Mouse (Mus musculus) cerebellum, postnatal 25 days (tissue): ENCODE measurements around the gene Trem1.

Experiments used
- DNase-seq, 2 experiments: peaks; one replicate each; pipeline ENCODE4 v3.0.0; 2021; ENCODE audit warnings: mixed read lengths in 2 of 2

The Trem1 gene

GRCm38 (mm10) chr17:48232518-48232917, at the start of gene Trem1:
Gene Trem1 (plus strand): TSS chr17:48232768.
- DNase-seq: no peak

DNA sequence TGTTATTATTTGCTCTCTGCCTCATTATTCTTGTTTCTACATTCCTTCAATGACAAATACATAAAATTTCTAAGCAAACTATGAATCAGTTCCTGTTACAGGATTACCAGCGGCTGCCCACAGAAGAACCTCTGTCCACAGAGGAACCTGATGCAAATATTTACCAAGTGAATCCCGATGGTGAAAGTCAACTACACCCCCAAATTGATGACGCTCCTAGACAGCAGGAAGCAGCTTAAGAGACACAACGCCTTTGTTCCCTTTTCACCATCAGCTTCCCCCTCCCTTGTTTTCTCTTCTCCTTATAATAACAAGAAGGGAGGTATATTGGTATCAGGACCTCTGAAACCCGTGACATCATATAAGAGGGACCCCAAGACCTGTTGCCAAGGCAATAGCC, 47.3 kb upstream of the Trem1 start:
- no peak for DNase-seq

DNA sequence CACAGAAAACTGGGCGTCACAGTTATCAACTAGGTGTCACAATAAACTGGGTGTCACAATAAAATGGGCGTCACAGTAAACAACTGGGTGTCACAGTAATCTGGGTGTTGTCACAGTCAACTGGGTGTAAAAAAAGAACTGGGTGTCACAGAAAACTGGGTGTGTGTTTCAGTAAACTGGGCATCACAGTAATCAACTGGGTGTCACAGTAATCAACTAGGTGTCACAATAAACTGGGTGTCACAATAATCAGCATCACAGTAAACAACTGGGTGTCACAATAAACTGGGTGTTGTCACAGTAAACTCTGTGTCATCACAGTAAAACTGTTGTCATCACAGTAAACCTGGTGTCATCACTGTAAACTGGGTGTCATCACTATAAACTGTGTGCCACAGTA, 40.2 kb upstream of the Trem1 start:
- DNase-seq: no peak

DNA sequence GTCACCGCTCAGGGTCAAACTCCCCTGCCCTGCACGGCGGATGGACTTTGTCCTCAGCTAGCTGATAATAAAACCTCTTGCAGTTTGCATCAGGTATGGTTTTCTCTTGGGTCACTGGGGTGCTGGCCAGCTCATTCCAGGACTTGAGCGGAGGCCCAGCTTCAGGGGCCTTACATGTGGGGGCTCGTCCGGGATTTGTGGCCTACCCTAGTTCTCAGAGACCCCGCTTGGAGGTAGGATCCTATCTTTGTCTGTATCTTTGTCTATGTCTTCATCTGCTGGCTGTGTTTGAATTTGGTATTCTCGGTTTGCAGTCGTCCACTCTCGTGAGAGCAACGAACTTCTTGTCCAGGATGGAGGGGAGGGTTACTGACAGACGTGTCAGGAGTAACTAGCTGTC, 29.5 kb upstream of the Trem1 start:
- DNase-seq: no peak

- no peak for DNase-seq
Observed at GRCm38 (mm10) chr17:48212596-48212995, 20.0 kb upstream of the Trem1 start.

GRCm38 (mm10) chr17:48213511-48213910, 19.1 kb upstream of the Trem1 start:
- DNase-seq: no peak

DNA sequence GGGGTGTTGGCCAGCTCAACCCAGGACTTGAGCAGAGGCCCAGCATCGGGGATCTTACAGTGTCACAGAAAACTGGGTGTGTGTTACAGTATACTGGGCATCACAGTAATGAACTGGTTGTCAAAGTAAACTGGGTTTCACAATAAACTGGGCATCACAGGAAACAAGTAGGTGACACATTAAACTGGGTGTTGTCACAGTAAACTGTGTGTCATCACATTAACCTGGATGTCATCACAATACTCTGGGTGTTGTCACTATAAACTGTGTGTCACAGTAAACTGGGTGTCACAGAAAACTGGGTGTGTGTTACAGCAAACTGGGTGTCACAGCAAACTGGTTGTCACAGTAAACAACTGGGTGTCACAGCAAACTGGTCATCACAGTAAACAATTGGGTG, 17.1 kb upstream of the Trem1 start:
- no peak for DNase-seq

DNA sequence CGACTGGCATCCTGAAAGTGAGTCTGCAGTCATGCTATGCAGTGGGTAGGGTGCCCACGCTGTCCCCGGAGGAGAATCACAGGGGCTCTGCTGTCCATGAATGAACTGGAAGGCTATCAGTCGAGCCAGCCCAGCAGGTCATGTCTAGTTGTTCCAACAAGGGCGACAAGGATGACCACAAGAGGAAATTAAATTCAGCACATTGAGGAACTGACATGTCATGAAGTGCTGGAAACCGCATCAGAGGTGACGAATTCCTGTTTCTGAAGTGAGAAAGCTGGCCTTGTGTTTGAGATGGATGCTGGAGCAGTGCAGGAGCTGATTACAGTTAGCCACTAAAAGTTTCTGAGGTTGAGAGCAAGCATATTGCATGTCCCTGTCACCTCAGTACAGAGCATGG, 1.9 kb upstream of the Trem1 start:
- no peak for DNase-seq

DNA sequence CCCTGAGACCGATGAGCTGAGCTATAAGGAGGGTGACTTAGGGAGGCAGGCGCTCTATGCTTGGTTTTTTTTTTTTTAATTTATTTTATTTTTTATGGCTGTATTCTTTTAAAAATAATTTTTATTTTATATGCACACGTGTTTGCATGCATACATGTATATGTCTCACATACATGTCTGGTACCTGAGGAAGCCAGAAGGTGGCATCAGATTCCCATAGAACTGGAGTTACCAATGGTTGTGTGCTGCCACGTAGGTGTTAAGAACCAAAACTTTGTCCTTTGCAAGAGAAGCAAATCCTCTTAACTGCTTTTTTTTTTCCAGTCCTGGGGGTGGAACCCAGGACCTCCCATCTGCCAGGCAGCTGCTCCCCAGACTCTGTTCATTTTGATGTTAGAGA, 1.2 kb downstream of the Trem1 start:
- DNase-seq: no peak

DNA sequence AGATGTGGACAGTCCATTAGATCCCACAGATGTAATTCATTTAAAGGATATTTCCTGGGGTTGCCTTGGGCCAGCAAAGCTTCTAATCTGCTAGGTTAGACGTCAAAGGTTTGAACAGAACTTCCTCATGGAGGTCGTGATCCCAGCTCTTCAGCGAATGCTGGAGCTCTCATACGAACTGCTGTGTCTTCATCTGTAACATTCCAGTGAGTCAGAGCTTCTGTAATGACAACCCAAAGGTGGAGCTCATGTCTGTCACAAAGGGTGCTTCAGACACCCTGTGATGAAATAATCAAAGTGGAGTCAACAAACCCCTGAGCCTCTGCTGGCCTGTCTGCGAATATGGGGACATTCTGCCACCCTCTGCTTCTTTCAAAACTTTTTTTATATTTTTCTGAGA, 2.0 kb downstream of the Trem1 start:
- no peak for DNase-seq

- no peak for DNase-seq
Observed at GRCm38 (mm10) chr17:48235773-48236370, 3.3 kb downstream of the Trem1 start.

DNA sequence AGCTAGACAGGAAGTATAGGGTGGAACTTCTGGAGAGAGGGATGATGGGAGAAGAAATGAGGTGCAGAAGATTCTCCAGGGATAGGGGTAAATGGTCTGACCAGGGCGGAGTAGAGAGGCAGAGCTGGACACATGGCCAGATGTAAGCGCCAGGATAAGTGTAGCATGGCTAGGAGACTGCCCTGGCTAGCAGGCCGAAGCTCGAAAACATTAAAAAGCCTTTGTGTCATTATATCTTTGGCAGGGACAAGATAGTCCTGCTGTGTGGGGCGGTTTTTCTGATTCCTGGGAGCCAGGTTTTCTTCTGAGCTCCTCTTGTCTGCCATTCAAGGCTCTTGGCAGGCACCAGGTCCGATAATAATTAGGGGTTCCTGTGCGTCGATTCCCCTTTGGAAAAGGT, 5.1 kb downstream of the Trem1 start:
- DNase-seq: no peak

GRCm38 (mm10) chr17:48247221-48247928, 14.8 kb downstream of the Trem1 start, which contains the start of gene Trem3:
Gene Trem3 (plus strand): TSS chr17:48247777.
- no peak for DNase-seq

DNA sequence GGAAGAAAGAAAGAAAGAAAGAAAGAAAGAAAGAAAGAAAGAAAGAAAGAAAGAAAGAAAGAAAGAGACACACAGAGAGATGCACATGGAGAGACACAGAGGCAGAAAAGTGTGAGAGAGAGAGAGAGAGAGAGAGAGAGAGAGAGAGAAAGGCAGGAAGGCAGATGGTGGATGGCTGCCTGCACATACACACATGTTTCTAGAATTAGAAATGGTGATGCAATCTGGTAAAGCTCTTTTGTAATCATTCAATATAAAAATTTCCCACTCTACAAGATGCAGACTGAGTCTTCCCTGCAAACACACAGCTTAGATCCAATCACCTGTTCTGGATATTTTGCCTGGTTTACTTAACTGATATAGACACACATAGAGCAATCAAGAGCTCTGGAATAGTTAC, 16.5 kb downstream of the Trem1 start:
- DNase-seq: no peak

DNA sequence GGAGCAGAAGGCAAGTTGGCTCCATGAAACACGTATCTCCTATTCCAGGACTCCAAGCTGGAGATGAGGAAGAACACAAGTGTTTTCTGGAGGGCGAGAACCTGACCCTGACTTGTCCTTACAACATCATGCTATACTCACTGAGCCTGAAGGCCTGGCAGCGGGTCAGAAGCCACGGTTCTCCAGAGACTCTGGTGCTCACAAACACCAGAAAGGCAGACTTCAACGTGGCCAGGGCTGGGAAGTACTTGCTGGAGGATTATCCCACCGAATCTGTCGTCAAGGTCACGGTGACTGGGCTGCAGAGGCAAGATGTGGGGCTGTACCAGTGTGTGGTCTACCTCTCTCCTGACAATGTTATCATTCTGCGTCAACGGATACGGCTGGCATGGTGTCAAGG, 16.9 kb downstream of the Trem1 start:
- no peak for DNase-seq

GRCm38 (mm10) chr17:48250631-48251030, 18.1 kb downstream of the Trem1 start:
- DNase-seq: no peak

DNA sequence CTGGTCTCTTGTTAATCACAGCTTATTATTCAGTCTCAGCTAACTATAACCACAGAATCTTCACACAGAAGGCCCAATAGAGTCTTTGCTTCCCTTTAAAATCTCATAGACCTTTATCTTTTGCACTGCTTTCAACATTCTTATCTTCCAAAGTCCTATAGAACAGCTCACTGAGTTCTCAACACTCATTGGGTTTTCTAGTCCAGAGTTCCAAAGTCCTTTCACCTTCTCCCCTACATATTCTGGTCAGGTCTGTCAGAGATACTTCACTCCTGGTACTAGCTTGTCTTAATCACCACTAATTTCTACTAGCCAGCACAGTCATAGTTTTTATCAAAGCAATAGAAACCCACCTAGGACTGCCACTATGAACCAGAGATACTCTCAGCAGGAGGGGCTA, 24.0 kb downstream of the Trem1 start:
- no peak for DNase-seq

GRCm38 (mm10) chr17:48261868-48262267, 29.3 kb downstream of the Trem1 start:
- no peak for DNase-seq

DNA sequence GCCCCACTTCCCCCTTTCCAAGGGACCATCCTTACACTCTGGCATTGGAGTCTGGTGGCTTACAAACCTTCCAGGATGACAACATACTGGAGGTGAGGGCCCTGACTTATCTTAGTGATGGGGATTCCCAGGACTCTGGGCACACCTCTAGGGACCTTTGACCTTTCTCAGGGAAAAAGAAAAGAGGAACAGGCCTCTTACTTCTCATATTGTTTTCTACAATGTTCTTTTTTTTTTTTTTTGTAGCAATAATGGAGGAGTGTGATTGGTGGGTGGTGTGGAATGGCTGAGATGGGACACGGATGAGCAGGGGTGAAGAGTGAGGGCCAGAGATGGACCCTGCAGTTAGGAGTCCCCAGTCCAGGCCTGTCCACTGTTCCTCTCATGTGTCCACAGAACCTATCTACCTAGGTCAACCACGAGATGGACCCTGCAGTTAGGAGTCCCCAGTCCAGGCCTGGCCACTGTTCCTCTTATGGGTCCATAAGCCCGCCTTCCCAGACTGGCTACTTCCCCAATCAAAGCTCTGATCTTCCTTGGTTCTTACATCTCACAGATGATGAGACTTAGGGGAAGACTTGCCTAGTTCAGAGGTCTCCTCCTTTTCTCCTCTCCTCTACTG, 31.3 kb downstream of the Trem1 start, which contains the start of gene Treml4:
Gene Treml4, plus strand, starts transcription at position 555 of the 622 bp plus-strand sequence.
- no peak for DNase-seq

- no peak for DNase-seq
Observed at GRCm38 (mm10) chr17:48264662-48265061, 32.1 kb downstream of the Trem1 start.

DNA sequence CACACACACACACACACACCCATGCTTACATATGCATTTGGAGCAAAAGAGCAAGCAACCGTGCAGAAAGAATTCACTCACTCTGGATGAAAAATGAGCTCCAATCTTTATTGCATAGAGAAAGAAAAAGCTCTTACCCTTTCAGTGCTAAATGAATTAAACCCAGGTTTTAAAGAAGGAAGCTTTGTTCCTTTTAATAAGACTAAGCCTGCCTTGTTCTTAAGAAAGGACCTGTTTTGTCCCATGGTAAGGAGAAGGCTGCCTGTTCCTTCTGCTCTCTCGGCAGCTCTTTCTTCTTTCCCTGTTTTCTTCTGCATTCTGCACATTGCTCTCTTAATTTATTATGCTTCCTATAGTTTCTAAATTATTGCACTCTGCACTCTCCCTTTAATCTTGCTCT, 33.6 kb downstream of the Trem1 start:
- no peak for DNase-seq

- DNase-seq: no peak
Observed at GRCm38 (mm10) chr17:48266610-48267304, 34.2 kb downstream of the Trem1 start.

- DNase-seq: no peak
Observed at GRCm38 (mm10) chr17:48267591-48267990, 35.0 kb downstream of the Trem1 start.

DNA sequence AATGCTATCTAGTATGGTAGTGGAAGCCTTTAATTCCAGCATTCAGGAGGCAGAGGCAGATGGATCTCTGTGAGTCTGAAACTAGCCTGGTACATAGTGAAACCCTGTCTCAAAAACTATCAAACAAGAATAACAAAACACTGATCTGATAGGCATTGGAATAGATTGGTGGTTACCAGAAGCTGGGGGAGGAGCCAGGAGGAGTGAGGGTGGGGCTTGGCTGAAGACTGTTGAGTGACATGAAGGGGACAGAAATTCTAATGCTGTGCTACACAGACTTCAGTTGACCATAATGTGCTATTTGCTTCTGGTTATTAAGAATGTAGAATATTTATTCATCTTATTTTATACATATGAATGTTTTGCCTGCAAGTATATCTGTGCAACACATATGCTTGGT, 35.7 kb downstream of the Trem1 start:
- DNase-seq: no peak
